Mouse (Mus musculus) c-Kit-positive CD71-positive TER-119-negative erythroid progenitor cells, embryonic 14.5 days (primary cell): Measurements from ENCODE around the gene Zfp870.
"Not testable (repeated sequence)": the region's sequence is repeated elsewhere in the genome, so short reads cannot be mapped to it uniquely, and the experiment has no call there.

Experiments used
- DNase-seq: peaks from one replicate; pipeline ENCODE4 v3.0.0-alpha.2; 2013; ENCODE audit warnings: low read depth

The Zfp870 gene

GRCm38 (mm10) chr17:32871483-32871882, 20.0 kb downstream of the Zfp870 start:
- no peak for DNase-seq

GRCm38 (mm10) chr17:32867266-32867665, 24.2 kb downstream of the Zfp870 start:
- DNase-seq, result not testable (repeated sequence)

- not testable (repeated sequence) for DNase-seq
Measured at GRCm38 (mm10) chr17:32856713-32857112, 34.7 kb downstream of the Zfp870 start.

- no peak for DNase-seq
Measured at GRCm38 (mm10) chr17:32851581-32851980, 39.9 kb downstream of the Zfp870 start.

- no peak for DNase-seq
Measured at GRCm38 (mm10) chr17:32841388-32841787, 50.1 kb downstream of the Zfp870 start.

GRCm38 (mm10) chr17:32839083-32839802, 52.2 kb downstream of the Zfp870 start:
- DNase-seq, result no peak

- no peak for DNase-seq
Measured at GRCm38 (mm10) chr17:32830418-32830782, 61.0 kb downstream of the Zfp870 start.

GRCm38 (mm10) chr17:32829540-32830417, 61.7 kb downstream of the Zfp870 start, which contains the start of gene Zfp799:
Gene Zfp799, minus strand, starts transcription at chr17:32830261.
- DNase-seq, result peak; percentile 76
